Mouse (Mus musculus) embryonic facial prominence, embryonic 11.5 days (tissue): ENCODE measurements around the gene Gars. TPM values are rescaled to one million over a fixed set of nuclear protein-coding genes. Genes with fewer than 3 reads are reported as not detected.
A peak's percentile ranks its signal among the peaks of the same experiment; 100 is the strongest.

Source experiments
- ATAC-seq: fragments of 200-750 bp; cut with Nextera tagmentation; replicated peaks from 2 replicates; pipeline ENCODE4 v1.8.0; 2017; ENCODE audit warnings: low read depth; ENCODE audit not compliant: insufficient number of reproducible peaks, low FRiP score, low TSS enrichment
- DNase-seq: peaks from one replicate; pipeline ENCODE4 v3.0.0-alpha.2; 2015; ENCODE audit warnings: low spot score
- H3K27ac ChIP-seq: fragments of 300-500 bp; sonication (generic); replicated peaks from 2 replicates; pipeline ENCODE4 v1.5.1; 2014; ENCODE audit warnings: mild to moderate bottlenecking, low read depth, low read length, control low read depth
- H3K27me3 ChIP-seq: fragments of 300-500 bp; sonication (generic); 2 replicates; pipeline ENCODE4 v1.6.1; 2014; ENCODE audit warnings: mild to moderate bottlenecking, low read length, moderate library complexity, mixed read lengths; ENCODE audit not compliant: control insufficient read depth, insufficient read depth
- H3K36me3 ChIP-seq: fragments of 300-500 bp; sonication (generic); replicated peaks from 2 replicates; pipeline ENCODE4 v1.6.1; 2014; ENCODE audit warnings: low read depth, mild to moderate bottlenecking, low read length, moderate library complexity, mixed read lengths; ENCODE audit not compliant: control insufficient read depth, insufficient read depth
- H3K4me1 ChIP-seq: fragments of 300-500 bp; sonication (generic); 2 replicates; pipeline ENCODE4 v1.6.1; 2014; ENCODE audit warnings: low read length, mixed read lengths; ENCODE audit not compliant: control insufficient read depth, insufficient read depth
- H3K4me2 ChIP-seq: fragments of 300-500 bp; sonication (generic); 2 replicates; pipeline ENCODE4 v1.6.1; 2014; ENCODE audit warnings: low read depth, mild to moderate bottlenecking, control low read depth, low read length, moderate library complexity
- H3K4me3 ChIP-seq: fragments of 300-500 bp; sonication (generic); 2 replicates; pipeline ENCODE4 v1.5.1; 2014; ENCODE audit warnings: low read depth, low read length, control low read depth
- H3K9ac ChIP-seq: fragments of 300-500 bp; sonication (generic); replicated peaks from 2 replicates; pipeline ENCODE4 v1.6.1; 2014; ENCODE audit warnings: mild to moderate bottlenecking, control low read depth, low read length
- H3K9me3 ChIP-seq: fragments of 300-500 bp; sonication (generic); replicated peaks from 2 replicates; pipeline ENCODE4 v1.6.1; 2016; ENCODE audit warnings: mild to moderate bottlenecking, low read length, inconsistent platforms, mixed read lengths; ENCODE audit not compliant: control insufficient read depth
- WGBS: fragments of 180-500 bp; shearing (Covaris S2); extraction: QIAGEN DNeasy Blood & Tissue Kit; methylation state at CpG from one replicate; pipeline ENCODE4 v1.1.7; 2014; 5-methylcytosine and 5-hydroxymethylcytosine counted together
- polyA plus RNA-seq: library from polyadenylated mRNA; unstranded; fragments of >200 nt; fragmentation: Nextera tagmentation; extraction: Ambion mirVana; gene quantifications from 2 replicates; pipeline ENCODE4 v1.2.1, GENCODE M21; 2014

The Gars gene
- polyA plus RNA-seq, 1 experiment from 2014 or later, result 196 TPM

DNA sequence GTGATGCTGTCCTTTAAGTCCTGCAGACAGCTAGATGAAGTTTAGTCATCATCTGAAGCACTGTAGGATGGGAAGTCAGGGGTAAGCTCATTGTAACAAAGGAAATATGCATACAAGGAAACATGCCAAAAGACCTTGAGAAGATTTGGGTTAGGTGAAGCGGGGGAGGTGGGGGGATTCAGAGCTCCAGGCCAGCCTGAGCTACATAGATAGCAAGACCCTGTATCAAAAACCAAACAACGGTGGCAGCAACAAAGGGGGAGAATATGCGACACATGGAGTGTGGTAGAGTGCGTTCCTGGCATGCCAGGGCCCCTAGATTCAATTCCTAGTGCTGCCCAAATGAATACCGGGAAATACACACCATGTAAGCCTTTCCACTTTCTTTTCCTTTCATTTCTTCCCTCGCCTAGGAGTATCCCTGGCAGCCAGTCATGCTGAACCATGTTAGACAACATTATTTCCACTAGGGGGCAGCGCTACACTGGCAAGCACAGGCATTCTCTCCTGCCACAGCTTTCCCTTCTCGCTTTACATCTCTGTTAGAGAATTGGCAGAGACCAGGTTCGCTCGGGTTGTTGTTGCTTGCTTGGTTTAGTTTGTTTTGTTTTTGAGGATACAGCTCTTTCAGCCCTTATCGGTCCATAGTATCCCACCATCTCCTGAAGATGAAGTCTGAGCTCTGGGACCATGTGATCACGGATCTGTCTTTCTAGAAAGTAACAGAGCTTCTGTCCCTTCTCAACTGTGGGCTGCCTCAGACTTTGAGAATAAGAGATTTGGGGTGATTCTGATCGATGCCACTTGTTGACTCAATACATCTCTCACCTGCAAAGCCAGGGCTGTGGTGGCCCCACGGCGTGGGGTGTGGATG, 20.9 kb upstream of the Gars start:
- Histone ChIP-seq H3K9me3 (no peaks in the 10 kb centered on the region), H3K36me3 (no peaks in the 10 kb centered on the region), H3K4me1 (no peaks in the 10 kb centered on the region), H3K27me3 (no peaks in the 10 kb centered on the region), H3K27ac (no peak overlapping the region), H3K4me3 (no peak overlapping the region), H3K4me2 (no peak overlapping the region), H3K9ac (no peak overlapping the region)
- ATAC-seq (peak; percentile 70), DNase-seq (peak; percentile 90)
- 30% methylated on average over 15 of the region's 15 CpGs for WGBS

DNA sequence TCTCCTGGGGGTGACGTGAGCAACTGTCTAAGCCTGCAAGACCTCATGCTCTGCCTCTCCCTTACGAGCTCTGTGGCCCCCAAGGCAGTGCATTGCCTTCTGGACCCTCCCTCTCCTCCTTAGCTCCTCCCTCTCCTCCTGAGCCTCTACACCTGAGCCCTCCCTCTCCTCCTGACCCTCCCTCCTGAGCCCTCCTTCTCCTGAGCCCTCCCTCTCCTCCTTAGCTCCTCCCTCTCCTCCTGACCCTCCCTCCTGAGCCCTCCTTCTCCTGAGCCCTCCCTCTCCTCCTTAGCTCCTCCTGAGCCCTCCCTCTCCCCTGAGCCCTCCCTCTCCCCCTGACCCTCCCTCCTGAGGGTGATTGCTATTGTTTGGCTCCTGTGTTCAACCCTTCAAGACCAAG, 19.4 kb upstream of the Gars start:
- DNase-seq (no peak), ATAC-seq (no peak)
- Histone ChIP-seq H3K9me3 (no peaks in the 10 kb centered on the region), H3K27ac (no peak overlapping the region), H3K4me1 (no peaks in the 10 kb centered on the region), H3K27me3 (no peaks in the 10 kb centered on the region), H3K4me3 (no peak overlapping the region), H3K36me3 (no peaks in the 10 kb centered on the region), H3K9ac (no peak overlapping the region), H3K4me2 (no peak overlapping the region)
- 66% methylated on average over 2 of the region's 2 CpGs for WGBS

DNA sequence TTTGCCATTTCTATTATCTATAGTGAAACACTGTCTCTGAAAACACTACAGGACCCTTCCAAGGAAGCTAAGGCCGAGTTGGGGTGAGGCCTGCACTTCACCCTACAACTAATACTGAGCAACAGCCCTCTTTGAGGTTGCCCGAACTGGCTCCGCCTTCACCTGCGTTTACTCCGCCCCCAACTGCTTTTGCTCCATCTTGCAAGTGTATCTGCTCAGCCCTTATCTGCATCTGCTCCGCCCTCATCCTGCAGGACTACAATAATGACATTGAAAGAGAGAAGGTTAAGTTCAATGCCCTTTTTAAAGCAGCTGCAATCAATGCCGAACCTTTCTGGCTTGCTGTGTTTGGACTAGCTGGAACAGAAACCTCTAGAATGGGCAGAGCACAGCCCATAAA, 16.0 kb upstream of the Gars start:
- Histone ChIP-seq H3K4me3 (no peak overlapping the region), H3K4me1 (no peaks in the 10 kb centered on the region), H3K9me3 (no peaks in the 10 kb centered on the region), H3K27ac (no peak overlapping the region), H3K36me3 (no peaks in the 10 kb centered on the region), H3K4me2 (no peak overlapping the region), H3K27me3 (no peaks in the 10 kb centered on the region), H3K9ac (no peak overlapping the region)
- no peak for ATAC-seq
- no peak for DNase-seq
- WGBS, result 88% methylated on average over 7 of the region's 7 CpGs

DNA sequence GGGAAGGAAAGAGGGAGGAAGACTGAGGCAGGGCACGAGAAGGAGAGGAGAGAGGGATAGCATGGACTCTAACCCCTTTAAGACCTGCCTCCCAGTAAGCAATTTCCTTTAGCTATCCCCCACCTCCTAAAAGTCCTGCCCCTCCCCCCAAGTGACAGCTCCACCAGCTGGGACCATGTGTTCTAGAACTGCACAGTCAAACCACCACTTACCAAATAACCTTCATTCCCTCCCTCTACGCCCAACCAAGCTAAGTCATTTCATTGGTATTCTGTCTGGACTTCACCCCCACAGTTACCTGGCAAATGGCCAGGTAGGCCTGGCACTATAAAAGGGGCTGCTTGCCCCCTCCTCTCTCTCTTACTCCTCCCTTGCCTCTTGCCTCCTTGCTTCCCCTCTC, 10.2 kb upstream of the Gars start:
- 88% methylated on average over 1 of the region's 2 CpGs for WGBS
- H3K27ac ChIP-seq, result no peak overlapping the region
- ATAC-seq (no peak), DNase-seq (no peak)
- H3K4me3 ChIP-seq, result no peak overlapping the region
- H3K36me3 ChIP-seq, result no peaks in the 10 kb centered on the region
- H3K4me1 ChIP-seq, result no peaks in the 10 kb centered on the region
- no peaks in the 10 kb centered on the region for H3K27me3 ChIP-seq
- H3K9me3 ChIP-seq, result no peaks in the 10 kb centered on the region
- no peak overlapping the region for H3K4me2 ChIP-seq
- H3K9ac ChIP-seq, result no peak overlapping the region

DNA sequence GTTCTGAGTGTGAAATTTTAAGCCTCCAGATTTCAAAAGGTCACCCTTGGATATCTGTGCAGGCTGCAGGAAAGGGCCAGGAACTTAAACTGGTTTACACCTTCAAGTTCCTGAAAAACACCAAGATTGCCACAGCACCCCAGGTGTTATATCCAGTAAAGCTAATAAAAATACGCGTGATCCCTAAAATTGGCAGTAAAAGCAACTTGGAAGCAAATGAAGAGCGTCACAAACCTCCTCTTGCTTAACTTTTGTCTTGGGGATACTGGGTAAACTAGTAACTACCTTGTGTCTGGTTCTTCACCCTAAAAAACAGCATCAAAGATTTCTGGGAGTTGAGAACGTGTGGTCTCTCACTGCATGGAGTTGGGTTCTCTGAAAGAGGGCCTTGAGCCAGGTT, 1.1 kb upstream of the Gars start:
- H3K4me3 ChIP-seq, result no peak overlapping the region
- H3K9me3 ChIP-seq, result no peaks in the 10 kb centered on the region
- DNase-seq, result no peak
- no peak overlapping the region; the same call in 1 of the 2 replicates for H3K9ac ChIP-seq
- H3K36me3 ChIP-seq, result no peaks in the 10 kb centered on the region
- WGBS, result 90% methylated on average over 4 of the region's 4 CpGs
- no peak for ATAC-seq
- H3K27ac ChIP-seq, result no peak overlapping the region
- no peak overlapping the region for H3K4me2 ChIP-seq
- no peaks in the 10 kb centered on the region for H3K4me1 ChIP-seq
- no peaks in the 10 kb centered on the region for H3K27me3 ChIP-seq

DNA sequence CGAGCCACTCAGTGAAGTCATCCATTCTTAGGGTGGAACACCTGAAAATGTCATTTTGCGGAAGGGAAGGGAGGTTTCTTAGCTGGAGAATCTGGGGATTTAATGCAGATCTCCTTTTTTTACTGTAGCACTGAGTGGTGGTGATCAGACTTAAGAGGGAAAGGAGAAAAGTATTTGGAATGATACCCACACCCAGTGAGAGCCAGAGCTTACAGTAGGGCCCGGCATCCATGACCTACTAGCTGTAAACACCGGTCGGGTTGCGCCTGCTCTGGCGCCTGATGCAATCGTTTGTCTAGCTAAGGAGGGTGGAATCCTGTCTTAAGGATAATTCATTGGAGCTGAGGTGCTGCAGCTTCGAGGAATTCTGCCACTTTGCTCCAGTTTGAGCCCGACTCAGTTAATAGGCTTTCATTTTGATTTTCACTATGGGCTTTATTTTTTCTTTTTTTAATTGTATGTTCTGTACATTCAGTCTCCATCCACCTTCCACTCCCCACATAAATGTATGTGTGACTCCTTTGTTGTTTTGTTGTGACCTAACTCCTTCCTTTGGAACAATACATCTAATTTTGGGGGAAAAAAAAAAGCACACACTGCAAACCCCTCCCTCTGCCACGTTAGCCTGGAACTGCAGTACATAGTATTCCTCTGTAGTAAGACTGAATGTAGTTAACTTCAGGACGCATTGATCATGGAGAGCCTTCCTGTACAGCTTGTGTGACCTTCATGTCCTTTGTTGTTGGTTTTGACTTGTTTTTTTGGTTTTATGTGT, 1.1 kb downstream of the Gars start:
- Histone ChIP-seq H3K27ac (peak overlapping the region; percentile 81; the same call in 1 of the 2 replicates), H3K4me3 (peak overlapping the region; percentile 94), H3K9me3 (no peaks in the 10 kb centered on the region), H3K27me3 (no peaks in the 10 kb centered on the region), H3K9ac (peak overlapping the region; percentile 97), H3K4me1 (no peaks in the 10 kb centered on the region), H3K4me2 (peak overlapping the region; percentile 67), H3K36me3 (no peaks in the 10 kb centered on the region)
- 3% methylated on average over 12 of the region's 12 CpGs for WGBS
- ATAC-seq (no peak), DNase-seq (peak; percentile 41)

DNA sequence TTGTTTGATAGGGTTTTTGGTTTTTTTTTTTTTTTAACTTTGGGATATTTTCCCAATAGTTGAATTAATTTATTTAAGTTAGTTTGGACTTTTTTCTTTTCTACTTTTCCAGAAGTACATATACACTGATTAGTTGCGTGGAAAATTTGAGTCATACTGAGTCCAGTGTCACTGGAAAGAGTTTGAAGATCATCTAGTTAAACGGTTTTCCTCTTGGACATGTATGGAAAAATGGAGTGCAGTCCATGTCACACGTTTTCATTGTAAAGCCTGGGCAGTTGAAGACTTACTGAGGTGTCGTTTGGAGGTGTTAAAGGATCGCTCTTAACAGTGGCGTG, 1.6 kb downstream of the Gars start:
- Histone ChIP-seq H3K4me3 (no peak overlapping the region; the same call in 1 of the 2 replicates), H3K36me3 (no peaks in the 10 kb centered on the region), H3K9ac (no peak overlapping the region), H3K4me1 (no peaks in the 10 kb centered on the region), H3K27ac (no peak overlapping the region), H3K9me3 (no peaks in the 10 kb centered on the region), H3K27me3 (no peaks in the 10 kb centered on the region), H3K4me2 (peak overlapping the region; percentile 67)
- ATAC-seq, result no peak
- WGBS, result 84% methylated on average over 6 of the region's 6 CpGs
- no peak for DNase-seq

DNA sequence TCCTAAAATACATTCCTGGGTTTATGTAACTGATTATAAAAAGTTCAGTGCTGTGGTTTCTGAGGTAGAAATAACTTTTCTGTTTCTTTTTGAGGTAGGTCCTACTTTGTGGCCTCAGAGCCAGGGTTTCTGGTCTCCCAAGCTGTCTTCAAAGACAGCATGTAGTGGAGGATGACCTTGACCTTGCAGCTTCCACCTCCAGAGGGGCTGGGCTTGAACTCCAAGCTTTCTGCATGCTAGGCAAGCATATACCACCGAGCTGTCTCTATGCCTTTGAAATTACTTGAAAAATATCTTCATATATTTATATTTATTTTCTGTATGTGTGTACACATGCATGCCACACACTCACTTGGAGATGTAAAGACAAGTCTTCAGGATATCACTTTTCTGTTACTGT, 2.2 kb downstream of the Gars start:
- no peak overlapping the region for H3K4me3 ChIP-seq
- H3K9me3 ChIP-seq, result no peaks in the 10 kb centered on the region
- H3K9ac ChIP-seq, result no peak overlapping the region
- WGBS, result 57% methylated on average over 1 of the region's 1 CpGs
- H3K27ac ChIP-seq, result no peak overlapping the region
- ATAC-seq (no peak), DNase-seq (no peak)
- H3K27me3 ChIP-seq, result no peaks in the 10 kb centered on the region
- H3K36me3 ChIP-seq, result no peaks in the 10 kb centered on the region
- no peak overlapping the region for H3K4me2 ChIP-seq
- H3K4me1 ChIP-seq, result no peaks in the 10 kb centered on the region
